Mouse (Mus musculus): Measurements from ENCODE around the gene Smim27.
"Not testable (repeated sequence)": the region's sequence is repeated elsewhere in the genome, so short reads cannot be mapped to it uniquely, and the experiment has no call there.

- not testable (repeated sequence) for TF ChIP-seq CTCF, POLR2A (IDR thresholded peaks at IDR 0.05; ENCODE audit: extremely low read depth, insufficient read depth, low read length)
Measured at GRCm38 (mm10) chr4:40291511-40291910, 22.1 kb downstream of the Smim27 start.

Measured in cortical plate, adult 2 months (tissue).